Mouse (Mus musculus) kidney, postnatal 14 days (tissue): ENCODE measurements at regions not wholly inside any gene's neighbourhood (a gene's known extent, or its start where the extent isn't known, plus 50 kb on each side); places are given as distances from the start of the nearest gene placed in this dataset.
"Not testable (repeated sequence)": the region's sequence is repeated elsewhere in the genome, so short reads cannot be mapped to it uniquely, and the experiment has no call there.

Experiments
- DNase-seq: peaks from one replicate; pipeline ENCODE4 v3.0.0; 2022; ENCODE audit warnings: mixed read lengths

GRCm38 (mm10) chr9:78769168-78769567 is 153.8 kb downstream of the Cd109 start:
- peak; percentile 34 for DNase-seq

- DNase-seq, result no peak
Observed at GRCm38 (mm10) chr9:78773936-78774335, 158.6 kb downstream of the Cd109 start.

DNA sequence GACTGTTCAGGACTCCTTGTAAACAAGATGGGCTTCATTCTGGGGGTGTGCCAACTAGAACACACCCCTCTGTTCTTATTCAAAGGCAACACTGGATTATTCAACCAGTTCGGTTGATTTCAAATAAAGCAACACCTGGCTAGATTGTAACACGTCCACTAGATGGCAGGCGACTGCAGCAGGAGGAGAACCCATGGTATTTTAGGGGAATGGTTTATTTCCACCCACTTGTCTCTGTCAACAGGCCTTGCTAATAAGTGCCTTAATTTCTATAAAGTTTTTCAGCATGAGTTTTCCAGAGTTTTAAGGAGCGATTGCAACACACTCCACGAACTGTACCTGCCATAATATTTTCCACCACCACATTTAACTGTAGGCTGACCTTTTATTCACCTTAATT is 160.1 kb downstream of the Cd109 start:
- DNase-seq, result peak; percentile 57

DNA sequence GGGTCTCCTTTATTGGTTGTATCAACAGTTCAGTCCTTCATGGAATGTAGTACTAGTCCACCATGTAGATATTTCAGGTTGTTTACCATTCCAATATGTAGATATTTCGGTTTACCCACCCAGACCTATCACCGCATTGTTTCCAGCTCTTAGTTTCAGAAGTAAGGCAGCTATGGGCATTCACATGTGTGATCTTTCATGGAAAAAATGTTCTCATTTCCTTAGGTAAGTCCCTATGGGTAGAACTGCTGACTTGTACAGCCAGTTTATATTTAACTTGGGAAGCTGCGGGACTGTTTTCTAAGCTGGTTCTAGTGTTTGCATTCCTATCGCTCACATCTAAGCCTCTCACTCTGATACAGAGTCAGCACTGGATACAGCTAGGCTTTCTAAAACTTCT is 165.2 kb downstream of the Cd109 start:
- no peak for DNase-seq

- DNase-seq, result no peak
Observed at GRCm38 (mm10) chr9:78782297-78782696, 167.0 kb downstream of the Cd109 start.

DNA sequence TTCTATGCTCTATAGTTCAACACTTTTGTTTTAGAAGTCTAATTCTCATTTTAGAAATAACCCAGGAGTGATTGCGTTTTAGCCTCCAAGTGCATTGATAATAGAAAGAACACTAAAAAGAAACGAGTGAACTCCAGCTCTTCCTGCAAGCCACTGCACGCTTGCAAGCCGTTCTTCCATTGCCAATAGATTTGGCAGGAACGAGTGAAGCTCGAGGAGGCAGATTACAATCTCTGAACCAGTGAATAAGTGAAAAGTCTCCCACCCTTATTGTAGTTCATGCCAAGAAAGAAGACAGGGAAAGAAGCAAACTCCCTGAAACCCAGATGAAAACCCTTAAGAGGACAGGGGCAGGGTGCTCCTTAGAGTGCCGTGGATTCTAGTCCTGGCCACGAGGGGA is 167.5 kb downstream of the Cd109 start:
- DNase-seq, result no peak

DNA sequence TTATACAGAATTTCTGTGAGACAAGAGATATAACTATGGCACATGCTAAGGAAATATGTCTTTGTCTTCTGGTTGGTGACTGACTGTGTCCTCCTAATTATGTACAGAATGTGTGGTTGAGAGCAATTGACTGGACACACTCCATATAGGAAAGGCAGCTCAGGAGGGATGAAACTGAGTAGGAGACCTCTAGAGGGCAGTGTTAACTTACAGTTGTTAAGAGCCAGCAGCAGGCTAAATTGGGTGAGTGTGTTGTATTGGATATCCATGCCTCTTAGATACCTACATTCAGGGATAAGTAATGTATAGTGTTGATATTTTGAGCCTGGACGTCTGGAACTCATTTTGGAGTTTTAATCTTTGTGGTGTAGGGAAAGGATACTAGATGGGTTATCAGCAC is 172.5 kb downstream of the Cd109 start:
- DNase-seq, result peak; percentile 57

DNA sequence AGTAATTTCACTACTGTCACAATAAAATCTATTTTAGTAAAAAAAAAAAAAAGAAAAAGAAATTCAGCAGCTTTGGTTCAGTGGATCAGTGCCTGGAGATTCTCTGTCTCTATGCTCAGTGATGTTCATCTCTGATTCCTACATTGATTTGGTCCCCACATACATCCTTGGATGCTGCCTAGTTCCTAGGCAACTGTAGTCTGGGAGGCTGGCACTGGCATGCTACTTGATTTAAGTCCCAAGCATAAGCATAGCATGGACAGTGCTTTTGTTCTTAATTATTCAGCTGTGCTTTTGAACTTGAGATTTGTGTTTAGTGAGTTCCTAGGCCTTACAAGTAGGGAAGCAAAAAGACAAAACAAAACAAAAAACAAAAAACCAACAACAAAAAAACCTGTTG is 174.4 kb downstream of the Cd109 start:
- DNase-seq, result no peak

DNA sequence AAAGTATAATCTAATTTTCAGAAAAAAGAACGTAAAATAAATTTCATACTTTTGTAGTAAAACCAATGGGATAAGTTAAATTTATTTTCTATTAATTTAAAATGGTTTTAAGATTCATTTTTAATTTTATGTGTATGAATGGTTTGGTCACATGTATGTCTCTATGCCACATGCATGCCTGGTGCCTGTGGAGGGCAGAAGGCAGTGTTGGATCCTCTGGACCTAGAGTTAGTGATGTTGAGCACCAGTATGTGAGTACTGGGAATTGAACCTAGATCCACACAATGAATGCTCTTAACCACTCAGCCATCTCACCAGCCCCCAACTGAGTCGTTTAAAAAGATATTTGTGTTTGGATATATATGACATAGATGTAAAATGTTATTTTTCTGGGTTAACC is 174.8 kb downstream of the Cd109 start:
- no peak for DNase-seq

- no peak for DNase-seq
Observed at GRCm38 (mm10) chr9:78795801-78796200, 180.5 kb downstream of the Cd109 start.

- no peak for DNase-seq
Observed at GRCm38 (mm10) chr9:78817221-78817620, 201.9 kb downstream of the Cd109 start.

- peak; percentile 16 for DNase-seq
Observed at GRCm38 (mm10) chr9:78821554-78822212, 206.3 kb downstream of the Cd109 start.

DNA sequence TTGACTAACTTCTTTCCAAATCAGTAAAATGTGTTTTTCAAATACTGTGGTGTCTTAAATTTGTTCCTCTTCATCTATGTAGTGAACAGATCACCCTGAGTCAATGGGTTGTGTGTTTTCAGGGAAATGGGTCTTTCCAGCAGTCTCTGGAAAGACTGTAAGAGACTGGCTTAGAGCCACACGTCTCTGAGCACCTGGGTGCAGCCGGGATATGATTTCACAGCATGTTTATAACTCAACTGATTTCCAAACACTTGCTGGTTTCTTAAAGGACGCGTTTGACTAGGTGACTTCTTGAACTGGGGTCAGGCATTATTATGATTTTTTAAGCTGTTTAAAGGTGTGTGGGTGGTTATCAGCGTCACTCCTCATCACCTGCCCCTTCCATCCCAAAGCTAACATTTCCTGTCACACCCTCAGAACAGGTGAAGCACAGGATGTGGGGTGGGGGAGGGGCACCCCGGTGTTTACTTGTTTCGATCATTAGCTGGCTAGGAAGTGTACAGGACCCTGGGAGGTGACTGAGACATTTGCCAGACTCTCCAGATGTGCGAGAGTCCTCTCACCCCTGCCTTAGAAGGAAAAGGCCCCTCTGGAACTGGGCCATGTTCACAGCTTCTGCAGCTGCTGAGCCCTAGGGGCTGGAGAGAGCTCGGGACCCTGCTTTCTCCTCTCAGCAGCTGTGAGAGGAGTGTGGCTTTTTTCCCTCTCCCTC is 229.8 kb downstream of the Cd109 start:
- DNase-seq, result peak; percentile 2

DNA sequence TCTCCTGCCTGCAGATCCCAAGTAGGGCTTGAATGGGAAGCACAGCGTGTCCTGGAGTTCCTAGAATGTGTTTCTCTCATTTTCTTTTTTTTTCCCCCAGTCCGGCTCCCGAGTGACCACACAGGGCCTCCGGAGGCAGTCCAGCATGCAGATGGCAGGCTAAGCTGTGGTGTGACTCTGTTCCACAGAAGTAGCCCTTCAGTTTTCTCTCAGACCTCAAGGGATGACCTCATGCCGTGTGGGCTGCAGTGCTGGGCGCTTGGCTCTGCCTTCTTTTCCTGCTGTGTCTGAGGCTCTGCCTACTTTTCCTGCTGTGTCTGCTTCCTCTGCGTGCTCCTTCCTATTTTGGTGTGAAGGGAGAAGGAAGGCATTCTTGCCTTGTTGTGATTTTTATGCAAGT is 230.8 kb downstream of the Cd109 start:
- DNase-seq, result peak; percentile 1

DNA sequence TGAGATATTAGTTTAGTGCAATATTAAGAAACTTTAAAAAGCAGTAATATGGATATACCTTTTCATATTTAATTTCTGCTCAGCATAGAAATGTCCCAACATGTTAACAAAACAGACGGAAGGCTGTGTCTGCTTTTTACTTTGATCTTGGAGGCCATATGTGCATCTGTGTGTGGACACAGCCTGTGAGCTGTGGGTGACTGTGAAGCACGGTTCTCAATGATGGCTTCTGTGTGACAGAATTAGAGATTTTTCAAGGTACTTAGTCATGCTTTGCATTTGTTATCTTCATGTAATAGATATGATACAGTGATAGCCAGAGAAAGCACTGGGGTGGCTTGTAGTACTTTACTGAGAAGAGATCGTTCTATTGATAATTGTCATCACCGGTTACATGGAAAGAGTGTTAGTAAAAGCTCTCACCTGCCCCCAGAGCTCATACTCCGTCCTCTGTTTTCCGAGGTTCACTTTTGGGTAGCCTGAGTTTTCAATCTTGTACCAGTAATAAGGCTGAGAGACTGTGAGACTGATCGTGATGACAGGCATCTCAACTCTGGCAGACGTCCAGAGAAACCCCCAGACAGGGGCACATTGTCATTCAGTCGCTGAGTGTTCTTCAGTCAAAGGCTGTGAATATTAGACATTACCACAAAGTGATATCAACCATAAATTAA is 232.7 kb downstream of the Cd109 start:
- DNase-seq, result no peak

DNA sequence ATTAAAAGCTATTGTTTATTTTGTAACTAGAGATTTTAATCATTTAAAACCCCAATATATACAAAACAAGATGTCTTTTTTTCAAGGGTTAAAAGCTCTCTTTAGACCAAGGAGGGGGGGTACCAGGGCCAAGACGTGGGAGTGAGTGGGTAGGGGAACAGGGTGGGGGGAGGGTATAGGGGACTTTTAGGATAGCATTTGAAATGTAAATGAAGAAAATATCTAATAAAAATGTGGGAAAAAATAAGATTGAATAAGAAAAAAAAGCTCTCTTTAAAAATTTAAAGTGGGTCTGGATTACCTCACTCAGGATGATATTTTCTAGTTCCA is 233.2 kb downstream of the Cd109 start:
- not testable (repeated sequence) for DNase-seq

DNA sequence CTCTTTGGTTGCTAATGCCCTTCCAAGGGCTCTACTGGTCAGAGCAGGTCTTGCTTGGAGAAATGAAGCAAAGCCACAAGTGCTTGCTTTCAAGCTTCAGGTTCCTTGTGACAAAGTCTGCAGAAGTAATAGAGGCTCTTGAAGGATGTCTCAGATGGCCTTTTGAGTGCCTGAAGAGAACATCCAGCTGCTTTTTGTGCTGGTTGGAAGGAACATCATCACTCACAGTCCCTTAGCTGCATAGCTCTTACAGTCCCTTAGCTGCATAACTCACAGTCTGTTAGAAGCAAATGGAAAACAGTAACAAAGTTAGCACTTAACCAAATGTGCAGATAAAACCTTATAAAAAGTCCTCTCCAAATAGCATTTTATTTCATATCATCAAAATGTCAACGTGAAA is 241.6 kb downstream of the Cd109 start:
- DNase-seq, result no peak

DNA sequence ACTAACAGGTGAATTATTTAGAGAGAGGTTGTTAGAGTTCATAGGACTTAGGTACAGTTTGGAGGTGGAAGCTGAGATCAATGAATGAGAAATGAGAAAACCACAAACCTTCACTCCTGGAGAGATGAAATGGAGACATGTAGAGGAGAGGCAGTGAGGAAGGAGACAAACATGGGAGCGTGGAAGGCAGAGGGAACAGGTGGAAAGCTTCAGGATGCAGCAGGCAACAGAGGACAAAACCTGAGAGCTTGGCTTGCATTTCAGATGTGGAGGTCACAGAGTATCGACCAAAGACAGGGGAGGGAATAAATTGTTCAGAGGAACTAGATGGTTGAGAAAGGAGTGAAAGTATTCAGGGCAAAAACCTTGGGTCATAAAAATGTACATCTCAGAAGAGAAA is 244.6 kb downstream of the Cd109 start:
- DNase-seq, result no peak

- no peak for DNase-seq
Observed at GRCm38 (mm10) chr9:78872561-78872960, 257.2 kb downstream of the Cd109 start.

DNA sequence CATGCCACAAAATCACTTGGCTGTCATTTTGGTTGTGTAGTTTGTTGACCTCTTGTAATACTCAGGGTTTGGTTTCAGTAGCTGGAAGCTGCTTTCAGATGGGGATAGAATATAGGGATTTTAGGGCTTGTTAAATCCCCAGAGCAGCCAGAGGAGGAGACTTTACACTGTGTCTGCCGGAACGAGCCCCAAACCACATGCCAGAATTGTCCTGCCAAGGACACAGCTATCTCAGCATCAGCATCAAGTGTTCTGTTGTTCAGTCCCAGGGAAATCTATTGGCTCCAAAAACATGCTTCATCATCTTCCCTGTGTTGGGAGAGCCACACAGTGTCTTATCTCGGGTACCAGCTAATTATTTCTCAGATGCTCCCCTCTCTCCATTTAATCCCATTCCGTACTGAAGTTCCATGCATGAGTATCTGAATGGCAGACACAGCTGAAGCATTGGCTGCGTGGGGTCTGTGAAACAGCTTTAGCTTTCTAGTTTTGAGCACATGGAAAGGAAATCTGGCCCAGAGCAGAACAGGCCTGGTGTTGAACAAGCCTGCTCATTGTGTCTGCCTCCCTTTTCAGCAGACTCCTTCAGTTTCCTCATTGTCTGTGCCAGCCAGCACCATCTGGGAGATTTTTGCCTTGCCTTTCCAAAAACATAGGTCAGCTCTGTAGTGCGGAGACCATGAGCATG is 264.8 kb downstream of the Cd109 start:
- DNase-seq, result no peak

DNA sequence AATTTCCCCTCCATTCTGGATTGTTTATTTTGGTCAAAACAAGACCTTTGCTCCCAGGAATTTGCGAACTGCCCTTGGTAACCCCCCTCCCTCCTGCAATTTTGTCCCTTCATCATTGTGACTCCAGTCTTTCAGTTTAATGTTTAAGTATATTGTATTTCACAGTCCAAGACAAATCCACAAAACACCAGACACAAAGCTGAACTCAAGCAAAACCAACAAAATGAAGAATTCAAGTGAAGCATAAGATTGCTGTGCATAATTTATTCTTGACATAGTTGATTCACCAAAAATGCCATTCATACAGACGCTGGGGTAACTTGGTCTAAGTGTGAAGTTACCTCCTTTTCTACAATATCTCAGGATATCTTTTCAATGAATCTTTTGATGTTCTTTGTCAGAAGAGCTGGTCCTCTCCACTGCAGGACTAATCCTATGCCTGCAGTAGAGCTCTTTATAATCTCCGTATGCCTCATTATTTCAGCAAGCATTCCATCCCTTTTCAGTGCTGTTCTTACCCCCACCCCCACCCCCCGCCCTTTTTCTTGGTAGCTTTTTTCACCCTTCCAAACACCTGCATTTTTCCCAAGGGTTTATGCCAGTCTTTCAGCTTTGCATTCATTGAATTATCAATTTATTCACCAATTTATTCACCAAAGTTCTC is 265.4 kb downstream of the Cd109 start:
- DNase-seq, result peak; percentile 4

DNA sequence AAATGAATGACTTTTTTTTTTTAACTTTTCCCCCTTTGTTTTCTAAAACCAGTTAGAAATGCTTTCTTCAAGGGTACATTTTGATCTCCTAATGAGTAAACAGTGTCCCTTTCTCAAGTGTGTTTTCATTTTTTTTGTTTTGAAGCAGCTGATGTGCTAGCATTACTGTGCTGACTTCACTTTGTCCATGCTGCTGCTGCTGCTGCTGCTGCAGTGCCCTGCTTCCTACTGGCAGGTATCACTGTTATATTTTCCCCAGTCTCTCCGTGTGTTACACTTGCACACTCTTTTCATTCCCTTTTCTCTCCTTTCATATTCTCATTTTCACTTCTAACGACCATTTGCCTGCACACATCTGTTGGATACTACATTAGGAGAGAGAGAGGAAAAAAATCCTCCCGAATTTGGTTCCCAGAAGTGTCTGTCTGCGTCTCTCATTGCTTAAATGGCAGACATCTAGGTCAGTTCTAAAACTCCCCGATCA is 266.0 kb downstream of the Cd109 start:
- DNase-seq, result no peak

DNA sequence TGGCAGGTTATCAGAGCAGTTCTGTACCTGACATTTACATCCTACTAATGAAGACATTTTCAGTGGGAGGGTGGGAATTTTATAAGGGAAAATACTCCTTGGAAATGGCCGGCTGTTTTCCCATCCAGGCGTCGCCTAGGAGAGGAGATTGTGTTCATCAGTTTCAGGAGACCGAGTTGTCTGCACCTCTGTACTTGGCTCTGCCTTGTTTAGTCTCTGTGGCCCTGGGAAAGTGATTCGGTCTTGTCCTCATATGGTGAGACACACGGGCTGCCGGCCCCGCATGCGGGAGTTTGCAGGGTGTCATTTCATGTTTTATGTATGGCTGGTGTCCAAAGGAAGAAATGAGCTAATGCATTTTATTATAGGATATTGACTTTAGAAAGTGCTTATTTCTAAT is 287.9 kb downstream of the Cd109 start:
- no peak for DNase-seq
